Mouse (Mus musculus) CH12.LX (cell line): ENCODE results near the gene Il18r1.

Source experiments
- BHLHE40 ChIP-seq: IDR thresholded peaks from 2 replicates; pipeline ENCODE4 v1.6.1; 2011; ENCODE audit warnings: mild to moderate bottlenecking, low read depth, low read length, improper control_type of control experiment
- CHD1 ChIP-seq: IDR thresholded peaks from 2 replicates; pipeline ENCODE4 v1.6.1; 2012; ENCODE audit warnings: low read depth, low read length, improper control_type of control experiment, inconsistent platforms
- CTCF ChIP-seq, 2 experiments: IDR thresholded peaks in 1 of 2; conservative IDR thresholded peaks in 1 of 2; 2 replicates each; pipeline ENCODE4 v1.5.1; 2011 to 2012; ENCODE audit warnings: low read depth in 2 of 2, low read length in 2 of 2, improper control_type of control experiment in 1 of 2, inconsistent platforms in 1 of 2, mild to moderate bottlenecking in 1 of 2, moderate library complexity in 1 of 2
- E2F4 ChIP-seq: IDR thresholded peaks from 2 replicates; pipeline ENCODE4 v1.6.1; 2011; ENCODE audit warnings: low read depth, low read length, improper control_type of control experiment; ENCODE audit not compliant: insufficient replicate concordance
- ELF1 ChIP-seq: IDR thresholded peaks from 2 replicates; pipeline ENCODE4 v1.6.1; 2014; ENCODE audit warnings: low read depth, mild to moderate bottlenecking, inconsistent platforms, low read length, improper control_type of control experiment
- EP300 ChIP-seq: IDR thresholded peaks from 2 replicates; pipeline ENCODE4 v1.6.1; 2011; ENCODE audit warnings: low read length, improper control_type of control experiment
- IRF4 ChIP-seq: IDR thresholded peaks from 2 replicates; pipeline ENCODE4 v1.6.1; 2014; ENCODE audit warnings: low read depth, mild to moderate bottlenecking, inconsistent platforms, low read length, improper control_type of control experiment
- NELFE ChIP-seq: IDR thresholded peaks from 2 replicates; pipeline ENCODE4 v1.6.1; 2011; ENCODE audit warnings: low read depth, low read length, improper control_type of control experiment
- POLR2A ChIP-seq: IDR thresholded peaks from 2 replicates; pipeline ENCODE4 v1.6.1; 2011; ENCODE audit warnings: low read depth, mild to moderate bottlenecking, improper control_type of control experiment, low read length
- SIN3A ChIP-seq: IDR thresholded peaks from 2 replicates; pipeline ENCODE4 v1.6.1; 2012; ENCODE audit warnings: low read length, improper control_type of control experiment, inconsistent platforms
- ZC3H11A ChIP-seq: IDR thresholded peaks from 2 replicates; pipeline ENCODE4 v1.6.1; 2012; ENCODE audit warnings: low read depth, mild to moderate bottlenecking, inconsistent platforms, low read length, improper control_type of control experiment

- TF ChIP-seq EP300 (no peak), CHD1 (no peak), CTCF (conservative IDR thresholded peaks at IDR 0.05 in 1 of 2, IDR thresholded peaks at IDR 0.05 in 1 of 2; ENCODE audit: low read depth in 2 of 2, low read length in 2 of 2) (no peak), POLR2A (no peak), ZC3H11A (no peak), SIN3A (no peak), IRF4 (no peak), BHLHE40 (no peak), NELFE (no peak), E2F4 (no peak), ELF1 (no peak)
Observed at GRCm38 (mm10) chr1:40494594-40494993, 29.2 kb downstream of the Il18r1 start.
